Mouse (Mus musculus) lung, postnatal 10 days (tissue): ENCODE data around the gene Nudt11.
"Not testable (repeated sequence)": the region's sequence is repeated elsewhere in the genome, so short reads cannot be mapped to it uniquely, and the experiment has no call there.

Experiments used
- DNase-seq: peaks from one replicate; pipeline ENCODE4 v3.0.0; 2021

Nudt11 gene

GRCm38 (mm10) chrX:6047066-6047935, at the start of gene Nudt11:
Gene Nudt11, plus strand, starts transcription at chrX:6047453.
- DNase-seq, result peak; percentile 4

GRCm38 (mm10) chrX:6047936-6048614, 822 bp downstream of the Nudt11 start:
- not testable (repeated sequence) for DNase-seq

GRCm38 (mm10) chrX:6061563-6061962, 14.3 kb downstream of the Nudt11 start:
- no peak for DNase-seq

GRCm38 (mm10) chrX:6082954-6083680, 35.9 kb downstream of the Nudt11 start, which contains the start of gene AU022751:
Gene AU022751, minus strand, starts transcription at chrX:6083419.
- no peak for DNase-seq

- no peak for DNase-seq
Measured at GRCm38 (mm10) chrX:6091547-6091946, 44.3 kb downstream of the Nudt11 start.

GRCm38 (mm10) chrX:6091996-6092757, 44.9 kb downstream of the Nudt11 start:
- no peak for DNase-seq
